Mouse (Mus musculus) spleen, adult 2 months (tissue): ENCODE results near the gene Gm8300. TPM values are rescaled to one million over a fixed set of nuclear protein-coding genes. Genes with fewer than 3 reads are reported as not detected.
"Not testable (repeated sequence)": the region's sequence is repeated elsewhere in the genome, so short reads cannot be mapped to it uniquely, and the experiment has no call there.

ENCODE experiments used
- DNase-seq, 2 experiments: peaks; one replicate each; pipeline versions ENCODE4 v3.0.0 to v3.0.0-alpha.2; 2012 to 2021; ENCODE audit warnings: low spot score in 2 of 2, low read depth in 1 of 2
- H3K27ac ChIP-seq: fragments of 200-500 bp; 2 replicates; pipeline ENCODE4 v1.5.1; 2012; ENCODE audit warnings: low read length, inconsistent platforms; ENCODE audit not compliant: insufficient read depth
- H3K27me3 ChIP-seq: fragments of 200-500 bp; 2 replicates; pipeline ENCODE4 v1.6.1; 2012; ENCODE audit warnings: mild to moderate bottlenecking, moderate library complexity, low read length, inconsistent platforms; ENCODE audit not compliant: control insufficient read depth, insufficient read depth
- H3K36me3 ChIP-seq: fragments of 200-500 bp; 2 replicates; pipeline ENCODE4 v1.6.1; 2012; ENCODE audit warnings: mild to moderate bottlenecking, low read length, inconsistent platforms; ENCODE audit not compliant: control insufficient read depth, insufficient read depth
- H3K4me1 ChIP-seq: fragments of 200-500 bp; 2 replicates; pipeline ENCODE4 v1.6.1; 2011; ENCODE audit warnings: inconsistent platforms; ENCODE audit not compliant: control insufficient read depth, insufficient read depth, insufficient read length
- H3K4me3 ChIP-seq: fragments of 200-500 bp; 2 replicates; pipeline ENCODE4 v1.5.1; 2011; ENCODE audit warnings: mild to moderate bottlenecking, inconsistent platforms; ENCODE audit not compliant: insufficient read depth, insufficient read length; ENCODE audit errors: extremely low read depth
- CTCF ChIP-seq: fragments of 200-500 bp; IDR thresholded peaks from 2 replicates; pipeline ENCODE4 v1.5.1; 2011; ENCODE audit warnings: mild to moderate bottlenecking, inconsistent platforms; ENCODE audit not compliant: insufficient read depth, insufficient read length, insufficient replicate concordance; ENCODE audit errors: extremely low read depth
- POLR2A ChIP-seq: fragments of 200-500 bp; IDR thresholded peaks from 2 replicates; pipeline ENCODE4 v1.6.1; 2011; ENCODE audit warnings: low read depth, low read length, inconsistent platforms
- WGBS: fragments of 180-500 bp; shearing (Covaris S2); methylation state at CpG from one replicate; pipeline ENCODE4 v1.1.7; 2018; 5-methylcytosine and 5-hydroxymethylcytosine counted together
- polyA plus RNA-seq: library from polyadenylated mRNA; depleted of rRNA; stranded (reverse); fragments of >200 nt; gene quantifications from 2 replicates; pipeline ENCODE4 v1.2.3, GENCODE M21; 2012; rRNA removed

Gene Gm8300
- polyA plus RNA-seq, 1 experiment = not detected

DNA sequence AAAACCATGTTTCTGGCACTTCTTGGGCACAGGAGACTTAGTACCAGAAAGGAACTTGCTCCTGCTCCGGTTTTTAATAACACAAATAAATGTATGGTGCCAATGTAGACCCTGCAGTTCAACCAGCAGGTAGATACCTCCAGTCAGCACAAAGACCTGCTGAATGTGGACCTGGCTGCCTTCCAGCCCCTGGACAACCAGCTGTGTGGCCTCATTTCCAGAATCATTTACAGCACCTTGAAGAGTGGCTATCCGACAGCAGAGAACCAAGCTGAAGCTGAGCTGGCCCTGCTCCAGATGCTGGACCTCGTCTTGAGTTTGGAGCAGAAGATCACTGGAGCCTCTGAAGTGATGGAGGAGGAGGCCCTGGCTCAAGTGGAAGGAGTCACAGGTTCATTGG, 5.5 kb downstream of the Gm8300 start:
- not testable (repeated sequence) for H3K36me3 ChIP-seq, H3K27me3 ChIP-seq, H3K4me3 ChIP-seq, H3K4me1 ChIP-seq, H3K27ac ChIP-seq, DNase-seq
- WGBS = 67% methylated on average over 3 of the region's 3 CpGs

- Histone ChIP-seq H3K27me3 (no peaks in the 10 kb centered on the region), H3K4me3 (no peak overlapping the region), H3K4me1 (no peaks in the 10 kb centered on the region), H3K36me3 (no peaks in the 10 kb centered on the region), H3K27ac (no peak overlapping the region)
- no peak for DNase-seq
- WGBS = 89% methylated on average over 3 of the region's 3 CpGs
- TF ChIP-seq CTCF (no peak), POLR2A (no peak)
These were observed 29.8 kb downstream of the Gm8300 start for GRCm38 (mm10) chr12:87543927-87544326.

GRCm38 (mm10) chr12:87550628-87551027, 36.5 kb downstream of the Gm8300 start:
- WGBS = 95% methylated on average over 4 of the region's 4 CpGs
- H3K4me1 ChIP-seq, H3K4me3 ChIP-seq, DNase-seq, H3K36me3 ChIP-seq, H3K27me3 ChIP-seq, H3K27ac ChIP-seq: not testable (repeated sequence)

Other genes with a start within 250 kb of the Gm8300 start
- 17.1 and 17.5 TPM in 2 replicates for gene Vipas39, start 248.1 kb upstream of the Gm8300 start, polyA plus RNA-seq
- 39.7 and 41.5 TPM in 2 replicates for gene Ahsa1, start 247.8 kb upstream of the Gm8300 start, polyA plus RNA-seq
- gene Ism2, start 214.6 kb upstream of the Gm8300 start, polyA plus RNA-seq = 0.07 and 0.21 TPM in 2 replicates
- gene Sptlc2, start 126.0 kb upstream of the Gm8300 start, polyA plus RNA-seq = 6.1 and 7.5 TPM in 2 replicates
- gene Slirp, start 70.4 kb upstream of the Gm8300 start, polyA plus RNA-seq = 4.4 and 4.8 TPM in 2 replicates
- gene Alkbh1, start 70.3 kb upstream of the Gm8300 start, polyA plus RNA-seq = 17.0 and 17.5 TPM in 2 replicates
- gene Snw1, start 42.0 kb upstream of the Gm8300 start, polyA plus RNA-seq = 5.1 and 6.0 TPM in 2 replicates
- gene Gm5788, start 19.6 kb upstream of the Gm8300 start, polyA plus RNA-seq = not detected in 2 replicates
- gene Oog1, start 88.4 kb downstream of the Gm8300 start, polyA plus RNA-seq = not detected in 2 replicates
- not detected in 2 replicates for gene Gm4027, start 104.6 kb downstream of the Gm8300 start, polyA plus RNA-seq
- not detected in 2 replicates for gene Gm16381, start 130.3 kb downstream of the Gm8300 start, polyA plus RNA-seq